Mouse (Mus musculus): Measurements from ENCODE around the gene Ushbp1.

Ushbp1 gene

DNA sequence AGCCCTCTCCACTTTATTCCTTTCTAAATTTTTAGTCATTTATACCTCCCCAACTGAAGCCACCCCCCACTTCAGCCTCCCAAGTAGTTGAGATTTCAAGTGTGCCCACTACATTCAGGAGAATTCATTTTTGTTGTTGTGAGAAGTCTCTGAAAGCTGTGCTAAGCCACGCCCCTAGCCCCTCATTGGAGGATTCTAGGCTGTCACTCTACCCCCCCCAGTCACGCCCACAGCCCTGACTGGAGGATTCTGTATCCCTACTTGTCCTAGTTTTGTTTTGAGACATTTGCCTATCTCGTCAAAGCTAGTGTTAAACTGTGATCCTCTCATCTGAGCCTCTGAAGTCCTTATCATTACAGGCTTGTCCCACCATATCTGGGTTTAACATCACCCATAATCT lies 2.7 kb downstream of the Ushbp1 start:
- no peak for DNase-seq (ENCODE audit: low spot score)

DNA sequence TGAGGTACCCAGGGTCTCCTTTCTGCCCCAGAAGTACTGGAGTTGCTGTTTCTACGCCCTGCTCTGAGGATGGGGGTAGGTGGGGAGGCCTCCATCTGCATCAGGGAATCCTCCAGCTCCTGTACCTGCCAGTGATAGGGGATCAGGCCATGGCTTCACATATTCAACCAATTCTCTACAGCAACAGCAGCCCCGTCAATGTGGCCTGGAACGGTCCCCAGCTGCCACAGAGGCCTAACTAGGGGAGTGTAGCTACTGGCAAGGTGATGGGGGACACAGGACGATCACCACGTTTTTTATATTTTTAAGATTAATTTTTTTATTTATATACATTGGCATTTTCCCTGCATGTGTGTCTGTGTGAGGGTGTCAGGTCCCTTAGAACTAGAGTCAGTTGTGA lies 3.2 kb downstream of the Ushbp1 start:
- DNase-seq (ENCODE audit: low spot score): no peak

DNA sequence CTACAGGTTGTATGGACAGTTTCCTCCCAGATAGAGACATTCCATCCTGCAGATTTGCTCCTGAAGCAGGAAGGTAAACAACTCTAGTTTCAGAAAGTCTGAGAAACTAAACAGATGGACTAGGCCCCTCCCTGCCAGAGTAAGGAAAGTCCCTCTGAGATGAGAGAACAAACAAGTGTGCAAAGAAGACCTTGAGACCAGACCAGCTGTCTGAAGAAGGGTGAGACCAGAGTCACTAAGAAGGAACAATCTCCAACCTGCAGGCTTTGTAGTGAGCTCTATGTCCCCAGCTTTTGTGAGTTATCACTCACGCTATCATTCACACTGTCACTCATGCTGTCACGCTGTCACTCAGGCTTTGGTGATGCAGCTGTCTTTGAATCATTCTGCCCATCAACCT lies 3.9 kb downstream of the Ushbp1 start:
- DNase-seq (ENCODE audit: low spot score): no peak

DNA sequence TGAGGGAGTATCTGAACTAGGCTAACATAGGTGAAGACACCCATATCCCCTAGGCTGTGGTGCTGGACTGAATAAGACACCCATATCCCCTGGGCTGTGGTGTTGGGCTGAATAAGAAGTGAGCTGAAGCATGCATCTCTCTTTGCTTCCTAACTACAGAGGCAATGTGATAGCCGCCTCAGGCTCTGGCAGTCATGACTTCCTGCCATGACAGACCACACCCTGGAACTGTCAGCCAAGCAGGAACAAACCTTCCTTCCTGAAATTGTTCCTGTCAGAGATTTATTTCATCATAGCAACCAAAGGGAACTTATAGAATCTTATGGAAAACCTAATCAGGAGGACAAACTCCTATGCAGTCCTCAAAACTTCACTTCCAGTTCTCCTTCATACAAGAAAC lies 7.3 kb downstream of the Ushbp1 start:
- DNase-seq (ENCODE audit: low spot score): no peak

DNA sequence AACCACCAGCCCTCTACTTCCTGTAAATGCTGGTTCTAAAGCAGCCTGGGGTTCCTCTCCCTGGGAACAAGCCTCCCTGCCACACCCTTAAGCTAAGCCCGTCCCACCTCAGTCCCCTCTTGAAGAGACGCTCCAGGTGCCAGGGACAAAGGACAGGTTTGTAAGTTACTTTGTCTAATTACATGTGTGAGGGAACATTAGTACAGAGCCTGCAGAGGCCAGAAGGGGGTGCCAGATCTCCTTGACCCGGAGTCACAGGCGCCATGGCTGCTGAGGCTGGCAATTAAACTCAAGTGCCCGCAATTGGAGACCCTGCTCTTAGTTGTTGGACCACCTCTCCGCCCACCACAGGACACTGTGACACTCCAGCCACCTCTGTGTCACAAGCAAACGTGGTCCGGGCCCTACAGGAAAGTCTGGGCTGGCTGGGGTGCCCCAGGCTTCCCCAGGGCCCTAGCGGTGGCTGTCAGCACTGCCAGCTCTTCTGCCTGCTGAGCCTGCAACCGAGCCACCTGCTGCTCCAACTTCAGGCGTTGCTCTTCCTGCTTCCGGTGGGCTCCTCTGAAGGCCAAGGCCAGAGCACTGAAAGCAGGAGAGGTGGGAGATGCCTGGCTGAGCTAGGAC lies 10.3 kb downstream of the Ushbp1 start:
- DNase-seq (ENCODE audit: low spot score): no peak

DNA sequence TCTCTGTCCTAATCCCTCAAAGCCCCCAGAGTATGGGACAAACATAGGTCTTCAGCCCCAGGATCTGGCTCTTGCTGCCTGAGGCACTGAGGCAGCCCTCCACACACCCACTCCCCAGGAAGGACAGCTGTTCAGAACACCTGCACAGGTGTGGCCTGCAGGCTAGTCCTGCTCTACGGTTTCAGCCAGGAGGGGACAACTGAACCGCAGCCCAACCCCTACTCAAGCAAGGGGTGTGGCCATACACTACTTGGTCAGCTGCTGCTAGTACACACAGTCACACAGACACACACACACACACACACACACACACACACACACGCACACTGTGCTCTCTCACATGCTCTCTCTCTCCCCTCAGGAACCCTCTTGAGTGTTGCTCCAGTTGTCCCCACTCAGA lies 11.7 kb downstream of the Ushbp1 start:
- DNase-seq (ENCODE audit: low spot score): no peak

DNA sequence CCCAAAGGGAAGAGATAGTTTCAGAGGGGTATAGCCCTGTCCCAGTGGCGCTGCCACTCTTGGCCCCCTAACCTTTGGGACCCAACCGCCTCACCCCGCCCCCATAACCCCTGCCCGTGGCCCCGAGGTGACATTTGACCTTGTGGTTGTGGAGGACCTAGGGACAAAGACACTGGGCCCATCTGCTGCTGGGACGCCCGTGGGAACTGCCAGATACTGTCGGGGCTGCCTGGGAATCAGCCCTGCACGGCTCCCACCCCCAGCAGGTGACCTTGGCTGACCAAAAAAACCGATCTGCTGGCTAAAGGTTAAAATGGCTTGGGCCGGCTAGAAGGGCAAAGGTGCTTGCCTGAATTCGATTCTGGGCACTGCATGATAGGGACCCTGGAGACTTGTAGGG lies 12.2 kb downstream of the Ushbp1 start:
- no peak for DNase-seq (ENCODE audit: low spot score)

DNA sequence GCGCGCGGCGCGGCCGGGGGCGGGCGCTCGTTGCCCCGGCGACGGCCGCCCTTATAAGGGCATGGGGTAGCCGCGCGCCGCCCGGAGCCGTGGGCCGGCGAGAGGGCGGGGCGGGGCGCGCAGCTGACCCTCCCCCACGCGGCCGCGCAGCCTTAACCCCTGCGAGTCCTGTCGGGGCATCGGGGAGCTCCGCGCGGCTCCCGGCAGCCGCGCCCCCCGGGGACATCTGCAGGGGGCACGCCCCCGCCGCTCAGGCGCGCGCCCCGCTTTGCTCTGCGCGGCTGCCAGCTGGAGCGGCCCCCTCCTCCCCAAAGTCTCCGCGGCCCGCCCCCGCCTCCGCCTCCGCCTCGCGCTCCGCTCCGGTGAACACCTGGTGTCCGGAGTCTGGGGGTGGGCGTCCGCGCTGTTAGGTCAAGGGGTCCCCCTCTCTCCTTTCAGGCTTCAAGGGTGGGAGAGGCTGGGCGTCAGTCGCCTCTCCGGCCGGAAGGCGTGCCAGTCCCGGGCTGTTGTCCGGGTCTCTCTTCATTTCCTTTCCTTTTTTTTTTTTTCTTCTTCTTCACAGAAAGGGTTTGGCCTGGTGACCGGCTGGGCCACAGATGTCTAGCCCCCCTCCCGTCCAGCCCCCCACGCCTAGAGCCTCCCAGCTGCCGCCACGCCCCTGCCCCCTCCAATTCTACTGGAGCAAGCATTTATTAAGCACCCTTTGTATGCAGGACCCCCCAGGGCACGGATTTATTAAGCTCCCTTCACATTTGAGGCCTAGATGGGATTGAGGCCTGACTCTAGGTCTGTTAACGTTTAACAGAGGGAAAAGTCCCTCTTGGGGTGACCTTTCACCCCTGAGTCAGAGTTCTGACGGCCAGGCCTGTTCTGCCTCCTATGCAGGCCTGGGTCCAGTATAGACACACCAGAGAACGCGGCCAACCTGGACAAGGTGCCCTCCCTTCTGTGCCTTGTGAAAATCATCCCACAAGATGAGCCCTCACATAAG lies 13.3 kb downstream of the Ushbp1 start:
- peak; percentile 74 for DNase-seq (ENCODE audit: low spot score)

DNA sequence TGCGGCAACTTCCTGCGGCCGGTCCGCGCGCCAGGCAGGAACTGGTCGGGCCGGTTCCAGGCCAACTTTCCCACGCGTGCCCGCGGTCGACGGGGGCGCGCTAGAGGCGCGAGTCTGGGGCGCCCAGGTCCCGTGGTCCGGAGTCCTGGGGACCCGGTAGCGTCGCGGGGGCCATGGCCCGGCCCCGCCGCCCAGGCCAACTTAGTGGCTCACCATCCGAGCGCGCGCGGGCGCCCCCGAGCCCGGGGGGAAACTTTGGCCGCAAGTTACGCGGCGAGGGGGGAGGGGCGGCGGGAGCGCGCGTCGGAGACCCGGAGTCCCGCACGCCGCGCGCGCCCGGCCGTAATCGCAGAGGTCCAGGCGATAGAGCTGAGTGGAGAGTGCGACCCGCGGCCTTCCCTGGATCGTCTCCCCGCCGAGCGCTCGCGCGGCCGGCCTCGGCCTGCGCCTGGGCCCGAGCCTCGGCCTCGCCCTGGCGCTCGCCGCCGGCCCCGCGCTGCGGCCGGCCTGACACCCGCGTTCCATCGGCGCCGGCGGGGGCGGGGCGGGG lies 14.1 kb downstream of the Ushbp1 start, which contains the start of gene Nr2f6:
TSS of gene Nr2f6 (minus strand) at position 540 of the 550 bp plus-strand sequence.
- DNase-seq (ENCODE audit: low spot score): no peak

DNA sequence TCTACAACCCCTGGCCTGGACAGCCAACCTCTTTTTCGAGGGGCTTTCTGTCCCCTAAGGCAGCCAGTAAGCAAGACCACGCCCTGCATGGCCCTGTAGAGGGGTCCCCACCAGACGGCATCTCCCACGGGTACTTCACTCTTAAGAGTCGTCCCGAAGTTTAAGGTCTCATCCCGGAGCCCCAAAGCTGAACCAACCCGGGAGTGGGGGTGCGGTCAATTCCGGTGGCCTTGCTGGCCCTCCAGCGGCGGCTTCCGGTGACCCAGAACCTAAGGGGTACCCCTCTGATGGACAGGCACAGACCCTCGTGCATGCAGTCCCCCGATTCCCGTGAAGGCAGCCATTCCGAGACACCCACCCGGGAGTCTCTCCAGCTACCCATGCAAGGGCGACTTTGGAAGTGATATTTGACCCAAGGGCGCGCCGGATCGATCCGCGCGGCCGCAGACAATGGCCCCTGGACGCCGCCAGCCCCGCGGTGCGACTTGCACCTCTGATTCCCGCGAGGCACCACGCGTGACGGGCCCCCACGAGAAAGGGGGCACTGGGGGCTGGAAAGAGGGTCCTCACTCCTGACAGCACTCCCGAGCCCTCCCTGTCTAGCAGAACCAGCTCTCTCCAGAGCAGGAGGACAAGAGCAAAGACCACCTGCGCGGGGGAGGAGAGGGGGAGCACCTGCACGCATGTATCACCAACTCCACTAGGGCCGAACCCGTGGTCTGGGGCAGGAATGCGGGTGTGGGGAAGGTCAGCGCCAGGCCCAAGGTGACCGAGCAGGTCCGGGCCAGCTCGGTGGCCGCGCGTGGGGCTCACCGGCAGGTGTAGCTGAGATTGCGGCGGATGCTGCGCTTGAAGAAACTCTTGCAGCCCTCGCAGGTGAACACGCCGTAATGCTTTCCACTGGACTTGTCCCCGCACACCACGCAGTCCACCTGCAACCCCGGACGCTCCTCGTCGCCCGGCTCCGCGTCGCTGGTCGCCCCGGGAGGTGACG lies 15.1 kb downstream of the Ushbp1 start:
- no peak for DNase-seq (ENCODE audit: low spot score)

DNA sequence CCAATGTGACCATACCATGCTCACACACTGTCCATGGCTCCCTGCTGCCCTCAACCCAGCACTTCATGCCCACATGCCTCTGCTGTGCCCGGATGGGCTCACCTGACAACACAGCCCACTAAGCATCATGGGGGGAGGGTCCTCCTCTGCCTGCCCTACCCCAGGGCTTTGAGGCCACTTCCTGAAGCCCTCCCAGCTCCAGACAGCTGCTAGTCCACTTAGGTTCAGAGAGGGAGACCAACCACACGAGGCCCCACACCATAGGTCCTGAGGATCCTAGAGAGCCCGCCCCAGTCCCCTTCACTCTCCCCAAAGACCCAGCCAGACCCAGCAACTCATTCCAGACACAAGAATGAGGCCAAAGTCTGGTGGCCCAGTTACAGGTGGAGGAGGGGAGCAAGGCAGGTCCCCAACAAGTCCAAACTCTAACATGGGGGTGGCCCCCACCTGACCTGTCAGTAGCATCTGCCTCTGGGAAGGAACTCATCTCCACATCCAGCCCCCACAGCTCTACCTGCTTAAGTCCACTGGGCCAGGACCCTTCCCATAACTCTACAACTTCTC lies 16.0 kb downstream of the Ushbp1 start:
- DNase-seq (ENCODE audit: low spot score): no peak

DNA sequence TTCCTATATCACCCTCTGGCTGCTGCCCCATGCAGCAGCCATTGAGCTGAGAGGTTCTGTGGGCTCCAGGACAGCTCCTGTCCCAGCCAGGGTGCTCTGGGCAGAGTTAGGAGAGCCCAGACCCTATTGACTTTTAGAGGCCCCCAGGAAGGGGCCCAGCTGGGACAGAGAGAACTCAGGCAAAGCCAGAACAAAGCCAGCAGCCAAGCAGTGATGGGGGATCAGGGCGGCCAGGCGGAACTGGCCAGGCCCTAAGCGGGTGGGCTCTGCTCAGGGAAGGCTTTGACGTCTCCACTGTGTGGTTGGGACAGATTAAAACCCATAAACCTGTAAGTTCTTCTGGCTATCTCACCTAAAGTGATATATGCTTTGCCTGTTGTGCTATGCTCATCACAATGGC lies 16.6 kb downstream of the Ushbp1 start:
- no peak for DNase-seq (ENCODE audit: low spot score)

DNA sequence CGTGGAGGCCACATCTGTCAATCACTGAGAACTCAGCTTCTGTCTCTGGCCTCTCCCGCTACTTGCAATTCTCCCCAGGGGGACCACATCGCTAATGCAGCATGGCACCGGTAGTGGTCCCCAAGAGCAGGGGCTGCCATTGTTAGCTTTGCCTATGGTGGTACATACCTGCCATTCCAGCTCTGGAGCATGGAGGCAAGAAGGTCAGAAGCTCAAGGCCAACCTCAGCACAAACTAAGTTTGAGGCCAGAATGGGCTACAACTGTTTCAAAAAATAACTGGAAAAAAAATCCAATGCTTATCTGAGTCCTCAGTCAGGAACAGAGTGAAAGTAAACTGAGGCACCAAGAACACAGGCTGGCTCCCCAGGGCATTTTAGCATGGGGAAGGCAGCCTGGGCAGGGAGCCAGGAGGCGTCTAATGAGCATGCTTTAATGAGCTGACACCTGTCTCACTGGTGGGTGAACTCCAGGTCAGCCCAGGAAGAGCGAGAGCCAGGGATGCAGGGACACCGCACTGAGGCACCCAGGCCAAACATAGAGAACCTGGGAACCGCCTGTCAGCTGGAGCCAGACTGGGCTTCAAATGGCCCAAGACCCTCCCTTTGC lies 19.1 kb downstream of the Ushbp1 start:
- no peak for DNase-seq (ENCODE audit: low spot score)

DNA sequence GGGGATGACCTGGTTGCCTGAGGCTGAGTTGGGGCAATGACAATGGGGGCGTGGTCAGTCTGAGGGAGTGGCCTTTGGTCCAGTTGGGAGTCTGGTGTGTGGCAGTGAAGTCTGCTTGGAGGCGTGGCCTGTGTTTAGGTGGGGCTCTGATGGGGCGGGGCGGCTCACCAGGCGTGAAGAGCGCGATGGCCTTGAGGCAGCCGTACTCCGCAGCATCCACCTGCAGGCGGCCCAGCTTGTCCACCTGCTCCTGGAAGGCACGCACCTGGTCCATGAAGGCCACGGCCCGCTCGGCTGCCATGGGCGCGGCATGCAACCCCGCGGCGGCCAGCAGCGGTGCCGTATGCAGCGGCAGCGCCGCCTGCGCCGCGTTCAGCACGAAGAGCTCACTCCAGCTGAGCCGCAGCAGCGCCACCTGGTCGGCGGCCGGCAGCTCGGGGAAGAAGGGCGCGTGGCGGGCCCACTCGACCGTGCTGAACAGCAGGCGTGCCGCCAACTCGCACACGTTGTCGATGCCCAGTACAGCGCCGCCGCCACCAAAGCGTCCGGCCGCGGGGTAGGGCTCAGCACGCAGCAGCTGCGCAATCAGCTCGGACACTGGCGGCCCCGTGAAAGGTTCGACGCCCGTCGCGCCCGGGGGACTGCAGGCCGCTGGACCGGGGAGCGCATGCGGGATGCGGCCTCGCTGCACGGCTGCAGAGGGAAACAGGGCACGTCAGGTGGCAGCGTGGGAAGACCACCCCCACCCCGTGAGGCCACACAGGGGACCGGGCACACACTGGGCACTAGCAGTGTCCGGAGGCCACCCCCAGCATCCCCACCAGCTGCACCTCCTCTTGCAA lies 19.8 kb downstream of the Ushbp1 start:
- DNase-seq (ENCODE audit: low spot score): no peak

DNA sequence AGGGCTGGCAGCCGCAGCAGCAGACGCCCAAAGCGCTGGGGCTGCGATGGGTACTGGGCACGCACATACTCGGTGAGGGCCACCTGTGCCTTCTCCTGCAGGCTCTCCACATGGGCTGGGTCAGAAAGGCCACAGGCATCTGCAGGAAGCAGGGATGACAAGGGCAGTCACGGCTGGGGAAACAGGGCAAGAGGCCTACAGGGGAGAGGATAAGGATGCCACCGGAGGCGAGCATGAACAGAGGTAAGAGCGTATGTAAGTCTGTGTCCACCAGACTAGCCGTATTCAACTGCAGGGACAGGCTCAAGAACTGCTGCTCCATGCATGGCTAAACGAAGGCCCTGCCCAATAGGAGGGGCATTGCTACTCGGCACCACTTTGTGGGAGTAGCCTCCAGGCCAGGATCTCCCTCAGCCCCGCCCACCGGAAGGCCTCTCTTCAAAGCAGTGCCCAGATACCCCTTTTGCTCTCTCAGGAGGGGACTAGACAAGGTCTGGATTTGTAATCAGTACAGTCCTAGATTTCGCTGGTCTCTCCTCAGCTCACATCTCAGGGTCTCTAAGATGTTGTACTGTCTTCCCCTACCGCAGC lies 20.9 kb downstream of the Ushbp1 start:
- no peak for DNase-seq (ENCODE audit: low spot score)

DNA sequence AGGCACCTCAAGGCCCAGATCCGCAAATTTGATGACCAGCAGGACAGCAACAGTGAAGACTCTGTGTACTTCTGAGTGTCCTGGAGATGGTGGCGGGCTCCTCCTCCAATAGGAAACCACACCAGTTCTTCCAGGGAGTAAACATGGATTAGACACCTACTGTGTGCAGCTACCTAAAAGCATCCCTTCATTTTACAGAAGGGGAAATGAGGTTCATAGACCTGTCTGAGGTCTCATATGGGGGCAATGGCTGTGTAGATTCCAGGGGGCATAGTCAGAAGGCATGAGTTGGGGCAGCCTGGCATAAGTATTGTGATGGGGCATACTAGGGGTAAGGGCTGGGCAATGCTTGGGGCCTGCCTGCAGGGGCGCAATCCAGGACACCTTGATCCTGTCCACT lies 22.6 kb downstream of the Ushbp1 start:
- no peak for DNase-seq (ENCODE audit: low spot score)

DNA sequence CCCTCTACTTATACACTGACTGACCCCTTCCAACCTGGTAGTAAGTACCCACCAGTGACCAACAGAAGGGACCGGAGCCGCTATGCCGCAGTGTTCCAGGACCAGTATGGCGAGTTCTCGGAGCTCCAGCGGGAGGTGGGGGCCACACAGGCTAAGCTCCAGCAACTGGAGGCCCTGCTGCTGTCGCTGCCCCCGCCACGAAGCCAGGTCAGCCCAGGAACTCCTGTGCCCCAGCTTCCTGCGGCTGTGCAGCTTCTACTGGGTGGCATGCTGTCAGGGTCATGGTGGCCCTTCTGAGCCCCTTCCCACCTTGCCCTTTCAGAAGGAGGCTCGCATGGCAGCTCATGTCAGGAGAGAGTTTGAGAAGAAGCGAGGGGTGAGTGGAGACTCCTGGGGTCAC lies 23.2 kb downstream of the Ushbp1 start:
- no peak for DNase-seq (ENCODE audit: low spot score)

DNA sequence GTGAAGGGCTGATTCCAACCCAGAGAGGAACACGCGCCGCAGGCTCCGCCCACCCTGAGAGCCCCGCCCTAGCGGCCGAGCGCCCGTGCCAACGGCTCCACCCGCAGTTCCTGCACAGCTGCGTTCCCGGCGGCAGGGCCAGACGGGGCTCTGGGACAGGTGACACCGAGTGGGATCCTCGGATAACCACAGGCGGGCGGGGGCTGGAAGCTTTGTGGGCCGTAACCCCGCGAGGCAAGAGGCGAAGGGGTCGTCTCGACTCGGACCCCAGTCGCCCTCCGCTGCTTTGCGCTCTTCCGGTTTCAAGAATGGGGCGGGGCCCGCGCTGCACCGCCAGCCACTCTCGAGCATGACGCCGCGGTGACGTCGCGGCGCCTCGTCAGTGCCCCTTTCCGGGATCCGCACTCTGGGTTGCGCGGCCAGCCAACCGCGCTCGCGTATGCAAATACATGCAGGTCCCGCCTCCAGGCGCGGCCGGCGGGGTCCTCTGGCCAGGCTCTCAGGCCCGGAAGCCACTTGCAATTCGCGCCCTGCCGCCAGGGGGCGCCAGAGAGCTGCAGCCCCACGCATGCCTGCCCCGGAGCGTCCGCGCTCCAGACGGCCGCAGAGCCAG lies 24.3 kb downstream of the Ushbp1 start, which contains the start of gene Ocel1:
TSS of gene Ocel1 (plus strand) at position 63 of the 613 bp plus-strand sequence.
- peak; percentile 98 for DNase-seq (ENCODE audit: low spot score)

DNA sequence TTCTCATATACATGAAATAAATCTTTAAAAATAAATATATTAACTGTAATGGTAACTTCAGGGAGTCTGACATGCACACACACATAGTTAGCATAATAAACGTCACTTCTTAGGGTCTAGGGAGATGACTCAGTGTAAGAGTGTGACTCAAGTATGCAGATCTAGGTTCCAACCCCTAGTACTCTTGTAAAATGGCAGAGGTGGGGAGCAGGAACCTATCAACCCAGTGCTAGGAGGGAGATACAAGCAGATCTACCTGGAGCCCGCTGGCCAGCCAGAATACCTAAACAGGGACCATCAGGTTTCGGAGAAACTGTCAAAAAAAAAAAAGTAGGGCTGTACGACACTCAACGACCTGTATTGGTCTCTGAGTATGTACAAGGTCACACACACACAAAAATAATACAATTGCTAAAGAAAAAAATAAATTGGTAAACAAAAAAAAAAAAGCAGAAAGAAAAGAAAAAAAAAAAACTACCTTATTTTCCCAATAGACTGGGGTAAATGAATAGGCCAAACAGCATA lies 24.8 kb downstream of the Ushbp1 start:
- no peak for DNase-seq (ENCODE audit: low spot score)

All from left cerebral cortex, adult 11 months (tissue).